ENCODE assay signal across 12 mouse cellular contexts in the genomic region with DNA sequence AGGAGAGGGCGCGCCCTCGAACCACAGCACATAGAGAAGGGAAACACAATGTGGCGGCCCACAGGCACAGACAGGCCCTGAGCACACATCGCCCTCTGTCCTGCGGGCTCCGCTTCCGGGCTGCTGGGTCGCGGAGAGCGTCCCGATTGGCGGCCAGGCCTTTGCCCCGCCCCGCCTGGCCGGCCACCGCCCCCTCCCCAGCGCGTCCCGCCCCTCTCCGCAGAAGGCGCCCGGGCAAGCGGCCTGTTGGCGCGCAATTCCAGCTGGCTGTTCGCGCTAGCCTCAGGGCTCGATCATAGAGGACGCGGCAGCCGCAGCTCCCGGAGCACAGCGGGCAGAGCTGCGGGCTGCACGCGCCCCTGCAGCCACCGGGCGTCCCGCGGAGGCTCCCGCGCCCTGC.
DNase-seq lines count a peak whose midpoint lies in the region; ATAC-seq lines count a peak whose summit lies in the region.
"Had no signal": no experiment of that assay in that cellular context is flagged by ENCODE, and none has a peak within 500 bp of the region (broad histone marks: within the 10 kb centered on the region; RNA-seq: fewer than 3 reads in every experiment).

No protein-coding gene starts in this region.

- H3K4me1 ChIP-seq in limb, embryonic 11.5 days (ENCODE audit: control insufficient read depth, insufficient read depth, low read length) = no peaks in the 10 kb centered on the region
- H3K4me1 ChIP-seq in hindbrain, embryonic 14.5 days (replicated peaks; ENCODE audit: control insufficient read depth, insufficient read depth, low read length) = no peaks in the 10 kb centered on the region
- no peaks in the 10 kb centered on the region for H3K4me1 ChIP-seq in midbrain, embryonic 14.5 days (ENCODE audit: control insufficient read depth, insufficient read depth, low read length)
- H3K4me1 ChIP-seq: liver, embryonic 13.5 days had no signal

- H3K9me3 ChIP-seq in limb, embryonic 11.5 days (ENCODE audit: control insufficient read depth, low read length) = peaks cover 6% of the 10 kb centered on the region
- peaks cover 14% of the 10 kb centered on the region; the same call in 1 of the 2 replicates for H3K9me3 ChIP-seq in hindbrain, embryonic 14.5 days (ENCODE audit: control insufficient read depth, low read length)
- H3K9me3 ChIP-seq in midbrain, embryonic 14.5 days (ENCODE audit: control insufficient read depth, low read length) = peaks cover 4% of the 10 kb centered on the region; the same call in 1 of the 2 replicates

- ATAC-seq in cerebellum, adult (ENCODE audit: insufficient number of reproducible peaks, low FRiP score, low TSS enrichment) = no peak
- ATAC-seq in limb, embryonic 11.5 days (ENCODE audit: insufficient number of reproducible peaks, low FRiP score, low TSS enrichment, low read depth) = no peak
- no peak for ATAC-seq in hindbrain, embryonic 14.5 days (ENCODE audit: low FRiP score)
- no peak for ATAC-seq in midbrain, embryonic 14.5 days (ENCODE audit: low FRiP score, low TSS enrichment)

- intact Hi-C loops in left cerebral cortex, postnatal 4 days (cut with DNase I) = no loop called here
- intact Hi-C loops in left cerebral cortex, postnatal 36 days (cut with DNase I) = no loop called here

- H3K27ac ChIP-seq in limb, embryonic 11.5 days (replicated peaks; ENCODE audit: low read depth, low read length) = no peak overlapping the region
- no peak overlapping the region for H3K27ac ChIP-seq in hindbrain, embryonic 14.5 days
- no peak overlapping the region for H3K27ac ChIP-seq in midbrain, embryonic 14.5 days (replicated peaks; ENCODE audit: low read depth, low read length)
- H3K27ac ChIP-seq: kidney, postnatal 0 days; liver, embryonic 13.5 days; macrophage had no signal

- H3K9ac ChIP-seq in limb, embryonic 11.5 days (ENCODE audit: low read length) = no peak overlapping the region
- no peak overlapping the region for H3K9ac ChIP-seq in hindbrain, embryonic 14.5 days
- H3K9ac ChIP-seq in midbrain, embryonic 14.5 days (replicated peaks; ENCODE audit: low read length) = no peak overlapping the region
- H3K9ac ChIP-seq: liver, embryonic 13.5 days had no signal

- 0 out of 2 replicates have a peak overlapping the region, but pooled peaks have one; percentile 15 for H3K4me2 ChIP-seq in limb, embryonic 11.5 days (ENCODE audit: low read depth, severe bottlenecking)
- H3K4me2 ChIP-seq in hindbrain, embryonic 14.5 days (replicated peaks) = no peak overlapping the region
- H3K4me2 ChIP-seq in midbrain, embryonic 14.5 days (ENCODE audit: low read length) = no peak overlapping the region
- H3K4me2 ChIP-seq: liver, embryonic 13.5 days had no signal

- no peaks in the 10 kb centered on the region for H3K36me3 ChIP-seq in limb, embryonic 11.5 days (ENCODE audit: control insufficient read depth, insufficient read depth, low read length)
- H3K36me3 ChIP-seq in hindbrain, embryonic 14.5 days (replicated peaks; ENCODE audit: control insufficient read depth, insufficient read depth) = no peaks in the 10 kb centered on the region
- no peaks in the 10 kb centered on the region for H3K36me3 ChIP-seq in midbrain, embryonic 14.5 days (ENCODE audit: control insufficient read depth, insufficient read depth, low read length)
- H3K36me3 ChIP-seq: liver, embryonic 13.5 days had no signal

- no peaks in the 10 kb centered on the region for H3K27me3 ChIP-seq in limb, embryonic 11.5 days (ENCODE audit: control insufficient read depth, insufficient read depth, low read length)
- no peaks in the 10 kb centered on the region for H3K27me3 ChIP-seq in hindbrain, embryonic 14.5 days (ENCODE audit: control insufficient read depth, insufficient read depth, low read length)
- no peaks in the 10 kb centered on the region for H3K27me3 ChIP-seq in midbrain, embryonic 14.5 days (ENCODE audit: control insufficient read depth, insufficient read depth, low read length)
- H3K27me3 ChIP-seq: liver, embryonic 13.5 days had no signal

- peak; percentile 2 for DNase-seq in cerebellum, postnatal 14 days
- DNase-seq in left cerebral cortex, postnatal 4 days = peak; percentile 10
- DNase-seq in left cerebral cortex, postnatal 36 days (ENCODE audit: low spot score in 2 of 2) = no peak
- peak; percentile 89 for DNase-seq in ES-CJ7 (ENCODE audit: low read depth, low spot score)
- no peak for DNase-seq in limb, embryonic 11.5 days (ENCODE audit: low spot score)
- DNase-seq in hindbrain, embryonic 14.5 days (ENCODE audit: low spot score) = no peak
- DNase-seq in midbrain, embryonic 14.5 days = no peak
- DNase-seq: layer of hippocampus, postnatal 36 days; liver, embryonic 13.5 days had no signal

- no peak overlapping the region for H3K4me3 ChIP-seq in limb, embryonic 11.5 days (ENCODE audit: low read depth, low read length)
- no peak overlapping the region for H3K4me3 ChIP-seq in hindbrain, embryonic 14.5 days (replicated peaks; ENCODE audit: low read length)
- no peak overlapping the region for H3K4me3 ChIP-seq in midbrain, embryonic 14.5 days (replicated peaks; ENCODE audit: low read depth, low read length)
- H3K4me3 ChIP-seq: liver, embryonic 13.5 days had no signal

- WGBS in limb, embryonic 11.5 days = 9% methylated on average over 41 of the region's 43 CpGs
- WGBS in hindbrain, embryonic 14.5 days = 18% methylated on average over 35 of the region's 43 CpGs
- WGBS in midbrain, embryonic 14.5 days = 21% methylated on average over 43 of the region's 43 CpGs

Comparison
In these comparisons a context has a peak if more than half of its experiments do, and no peak if none do; other contexts are left out.
1. DNase-seq: peak in cerebellum, postnatal 14 days (2 of 2), left cerebral cortex, postnatal 4 days (single experiment) and ES-CJ7 (single experiment); none in left cerebral cortex, postnatal 36 days (0 of 2), limb, embryonic 11.5 days (single experiment), hindbrain, embryonic 14.5 days (single experiment) and midbrain, embryonic 14.5 days (single experiment).